Mouse (Mus musculus) embryonic stem cell, embryonic (primary cell): ENCODE measurements around the gene Rnf121.

Experiments used
- CTCF ChIA-PET, 4 experiments: fragments of 300-600 bp in 2 of 4; fragments of 350-600 bp in 2 of 4; sonication (Branson Sonifier 250); formaldehyde crosslinking; loops; one replicate each; lab custom pipeline; 2022; ENCODE audit warnings: inconsistent platforms in 2 of 4; lab: Charles Lee
- POLR2A ChIA-PET, 4 experiments: fragments of 300-600 bp in 2 of 4; fragments of 350-600 bp in 2 of 4; sonication (Branson Sonifier 250); formaldehyde crosslinking; loops; one replicate each; lab custom pipeline; 2022; ENCODE audit warnings: antibody characterized with exemption in 4 of 4, inconsistent platforms in 1 of 4; lab: Charles Lee

Gene Rnf121

DNA sequence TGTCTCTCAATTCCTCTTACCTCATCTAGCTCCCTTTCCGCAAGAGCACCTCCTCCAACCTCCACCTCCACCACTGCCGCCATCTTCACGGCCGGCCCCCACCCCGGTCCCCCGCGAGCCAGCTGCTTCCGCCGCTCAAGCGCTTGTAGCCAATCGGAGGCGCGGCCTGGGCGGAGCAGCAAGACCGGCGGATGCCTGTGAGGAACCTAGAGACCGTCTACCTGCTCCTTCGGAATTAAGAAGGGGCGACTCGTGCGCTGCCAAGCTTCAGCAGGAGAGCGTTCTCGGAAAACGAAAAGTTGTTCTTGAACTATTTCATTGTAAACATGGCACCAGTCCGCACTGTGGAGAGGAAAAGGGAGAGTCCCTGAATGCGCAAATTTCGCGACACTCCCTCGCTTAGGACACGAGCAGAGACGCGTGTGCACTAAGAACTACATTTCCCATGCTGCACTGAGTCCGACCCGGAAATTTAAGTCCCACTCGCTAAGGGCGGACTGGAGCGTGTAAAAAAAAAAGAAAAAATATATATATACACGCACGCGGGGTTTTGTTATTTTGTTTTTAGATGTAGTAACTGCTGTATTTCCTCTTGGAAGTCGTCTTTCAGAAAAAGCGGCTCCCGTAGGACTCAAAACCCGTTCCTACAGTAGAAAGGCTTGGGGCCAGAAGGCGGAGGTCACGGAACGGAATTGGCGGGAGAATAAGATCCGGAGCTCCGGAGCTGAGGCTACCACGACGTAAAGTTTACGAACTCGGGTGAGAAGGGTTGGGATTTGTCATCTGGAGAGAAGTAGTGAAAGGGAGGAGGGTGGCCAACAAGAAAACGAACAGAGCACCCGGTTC lies at the start of gene Rnf121, which contains the start of the genes Xndc1 and Xntrpc:
Rnf121 (minus strand) TSS at position 424 of the 846 bp plus-strand sequence.
Xndc1 (plus strand) TSS at position 466 of the 846 bp plus-strand sequence.
Xntrpc (plus strand) TSS at position 668 of the 846 bp plus-strand sequence.
- POLR2A ChIA-PET, result interaction anchor here in 3 of 4 experiments (0.6 to 7.7 kb wide), 82 partner anchors 8 to 1929 kb away, joined by 3 to 56 read pairs (median 4); partner anchors contain the start of genes Art1 (in 3 of the 3), Anapc15 (in 1 of the 3), Arap1 (in 1 of the 3) and Clpb (in 1 of the 3)
- CTCF ChIA-PET, result interaction anchor here in 2 of 4 experiments (0.6 to 1.2 kb wide), 5 partner anchors 8 to 755 kb away, joined by 3 to 6 read pairs (median 3); no protein-coding TSS in a partner anchor

DNA sequence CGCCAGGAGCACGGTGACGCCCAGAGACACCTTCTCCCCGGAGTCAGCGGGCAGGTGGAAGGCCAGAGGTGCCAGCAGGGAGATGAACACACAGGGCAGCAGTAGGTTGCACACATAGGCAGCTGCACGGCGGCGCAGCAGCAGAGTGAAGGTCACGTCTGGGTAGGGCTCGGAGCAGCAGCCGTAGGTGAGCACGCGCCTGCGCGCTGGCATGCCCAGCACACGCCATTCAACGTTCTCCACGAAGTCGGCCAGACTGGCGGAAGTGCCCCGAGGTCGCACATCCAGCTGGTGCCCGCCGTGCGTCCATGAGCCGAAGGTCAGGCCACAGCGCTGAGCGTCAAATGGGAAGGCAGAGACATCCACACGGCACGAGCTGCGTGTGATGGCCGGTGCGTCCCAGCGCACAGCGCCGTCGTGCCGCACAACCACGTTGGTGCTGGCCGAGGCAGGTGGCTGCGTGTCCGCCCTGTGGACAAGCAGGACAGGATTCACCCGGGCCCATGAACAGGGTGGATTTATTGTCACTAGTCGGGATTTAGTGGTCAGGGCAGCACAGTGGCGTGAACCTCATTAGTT lies 48.0 kb upstream of the Rnf121 start:
- ChIA-PET CTCF (interaction anchor here in 3 of 4 experiments (0.6 to 1.4 kb wide), 4 partner anchors 76 to 145 kb away, joined by 4 to 9 read pairs (median 6); no protein-coding TSS in a partner anchor), POLR2A (interaction anchor here in 3 of 4 experiments (0.8 to 4.2 kb wide), 9 partner anchors 9 to 136 kb away, joined by 3 to 30 read pairs (median 4); partner anchors contain the start of genes Art1 (in 1 of the 3), Nup98 (in 1 of the 3) and Pgap2 (in 1 of the 3))

DNA sequence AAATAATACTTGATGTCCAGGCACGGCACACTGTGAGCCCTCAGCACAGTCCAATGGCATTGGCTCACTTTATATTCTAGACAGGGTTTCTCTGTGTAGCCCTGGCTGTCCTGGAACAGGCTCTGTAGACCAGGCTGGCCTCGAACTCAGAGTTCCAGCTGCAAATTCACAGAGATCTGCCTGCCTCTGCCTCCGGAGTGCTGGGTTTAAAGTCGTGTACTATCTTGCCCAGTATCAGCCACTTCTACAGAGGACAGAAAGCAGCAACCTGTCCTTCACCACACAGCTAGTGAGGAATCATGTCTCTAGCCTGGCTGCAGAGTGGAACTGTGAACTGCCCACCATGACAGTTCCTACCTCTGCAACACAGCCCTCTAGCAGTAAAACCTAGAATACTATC lies 44.5 kb upstream of the Rnf121 start:
- CTCF ChIA-PET, result no interaction called here

DNA sequence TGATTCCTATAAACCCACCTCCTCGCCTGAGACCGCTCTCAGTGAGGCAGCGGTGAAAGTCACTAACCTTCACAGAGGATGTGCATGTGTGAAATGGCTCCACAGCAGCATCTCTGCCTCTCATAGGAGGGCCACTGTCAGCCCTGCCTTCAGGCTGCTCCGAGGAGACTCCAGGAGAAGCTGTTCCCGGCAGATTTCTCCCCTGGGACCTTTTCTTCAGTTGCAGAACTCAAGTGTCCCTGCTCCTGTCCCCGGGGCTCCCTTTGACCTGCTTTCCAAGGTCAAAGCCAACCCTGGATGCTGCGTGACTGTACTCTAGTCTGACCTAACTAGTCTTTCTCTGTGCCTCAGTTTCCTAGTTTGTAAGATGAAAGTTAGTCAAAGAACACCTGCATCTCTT lies 43.9 kb upstream of the Rnf121 start, which contains the start of gene Art5:
Art5 (minus strand) TSS at position 319 of the 400 bp plus-strand sequence.
- CTCF ChIA-PET, result no interaction called here

More for the DNA sequence above, 44.5 kb upstream of the Rnf121 start:
- POLR2A ChIA-PET, result interaction anchor here in 1 of 4 experiments (1.1 kb wide), 1 partner anchor 8 kb away, joined by 6 read pairs; the partner anchor contains the start of gene Art1

DNA sequence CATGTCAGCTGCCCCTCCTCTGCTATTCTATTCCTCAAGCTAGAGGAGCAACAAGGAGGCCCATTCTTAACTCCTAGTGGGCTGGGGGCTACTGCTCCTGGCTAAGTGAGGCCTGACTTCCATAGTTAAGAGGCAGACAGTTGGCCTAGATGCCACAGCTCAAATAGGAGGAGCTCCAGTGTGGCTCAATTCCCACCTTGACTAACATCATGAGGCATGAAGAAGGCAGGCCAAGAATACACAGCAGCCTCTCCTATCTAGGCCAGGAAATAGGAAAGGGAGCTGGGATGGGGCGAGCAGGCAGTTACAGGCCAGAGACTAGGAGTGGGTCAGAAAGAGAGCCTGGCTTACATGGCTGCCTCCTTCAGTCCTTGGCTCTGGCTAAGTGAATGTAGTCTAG lies 42.9 kb upstream of the Rnf121 start:
- ChIA-PET CTCF (no interaction called here), POLR2A (interaction anchor here in 3 of 4 experiments (0.6 to 2.9 kb wide), 9 partner anchors 8 to 168 kb away, joined by 3 to 10 read pairs (median 3); partner anchors contain the start of genes Rnf121 (in 1 of the 3), Xndc1 (in 1 of the 3) and Xntrpc (in 1 of the 3))

More for the DNA sequence above, 43.9 kb upstream of the Rnf121 start, which contains the start of gene Art5:
- POLR2A ChIA-PET, result interaction anchor here in 2 of 4 experiments (1.1 to 2.2 kb wide), 3 partner anchors 8 to 102 kb away, joined by 3 to 10 read pairs (median 6); partner anchors contain the start of gene Art1 (in 1 of the 2)

DNA sequence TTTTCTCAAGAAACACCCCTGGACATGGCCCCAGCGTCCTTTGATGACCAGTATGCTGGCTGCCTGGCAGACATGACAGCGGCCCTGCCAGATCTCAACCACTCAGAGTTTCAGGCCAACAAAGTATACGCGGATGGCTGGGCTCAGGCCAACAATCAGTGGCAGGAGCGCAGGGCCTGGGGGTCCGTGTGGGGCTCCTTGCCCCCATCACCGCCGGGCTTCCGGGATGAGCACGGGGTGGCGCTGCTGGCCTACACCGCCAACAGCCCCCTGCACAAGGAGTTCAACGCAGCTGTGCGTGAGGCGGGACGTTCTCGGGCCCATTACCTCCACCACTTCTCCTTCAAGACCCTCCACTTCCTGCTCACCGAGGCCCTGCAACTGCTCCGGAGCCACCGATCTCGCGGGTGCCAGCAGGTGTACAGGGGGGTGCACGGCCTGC lies 41.5 kb upstream of the Rnf121 start:
- POLR2A ChIA-PET, result interaction anchor here in 2 of 4 experiments (1.0 to 2.9 kb wide), 7 partner anchors 10 to 104 kb away, joined by 3 to 9 read pairs (median 3); partner anchors contain the start of genes Chrna10 (in 1 of the 2), Nup98 (in 1 of the 2), Pgap2 (in 1 of the 2) and Rnf121 (in 1 of the 2)
- CTCF ChIA-PET, result interaction anchor here in 1 of 4 experiments (0.7 kb wide), 1 partner anchor 108 kb away, joined by 3 read pairs; no protein-coding TSS in a partner anchor

DNA sequence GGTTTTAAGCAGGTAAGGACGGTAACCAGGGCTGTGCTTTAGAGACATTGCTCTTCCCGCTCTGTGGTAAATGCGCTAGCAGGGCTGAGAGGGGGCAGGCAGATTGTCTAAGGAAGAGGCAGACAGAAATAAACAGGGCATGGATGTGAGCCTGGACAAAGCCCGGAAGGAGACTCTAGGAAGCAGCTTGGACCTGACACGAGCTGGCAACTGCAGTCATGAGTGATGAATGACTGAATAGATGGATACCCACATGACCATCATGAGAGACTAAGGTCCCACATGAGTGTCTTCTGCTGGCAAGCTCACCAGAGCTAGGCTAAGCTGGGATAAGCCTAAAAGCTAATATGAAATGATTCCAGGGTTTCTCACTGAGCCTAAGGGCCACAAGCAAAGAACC lies 38.9 kb upstream of the Rnf121 start:
- CTCF ChIA-PET, result no interaction called here

DNA sequence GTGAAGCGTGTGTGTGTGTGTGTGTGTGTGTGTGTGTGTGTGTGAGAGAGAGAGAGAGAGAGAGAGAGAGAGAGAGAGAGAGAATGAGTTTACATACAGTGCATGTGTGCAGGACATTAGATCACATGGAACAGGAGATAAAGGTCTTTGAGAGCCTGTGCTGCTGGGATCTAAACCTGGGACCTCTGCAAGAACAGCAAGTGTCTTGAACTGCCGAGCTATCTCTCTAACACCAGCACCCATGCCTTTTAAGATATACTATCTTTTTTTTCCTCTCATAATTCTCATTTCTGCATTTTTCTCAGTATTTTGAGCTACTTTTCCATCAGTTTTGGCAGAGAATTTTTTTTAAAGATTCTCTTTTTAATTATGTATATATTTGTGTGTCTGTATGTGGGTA lies 38.3 kb upstream of the Rnf121 start:
- POLR2A ChIA-PET, result interaction anchor here in 2 of 4 experiments (0.5 to 5.9 kb wide), 3 partner anchors 19 to 40 kb away, joined by 6 to 56 read pairs (median 19); partner anchors contain the start of genes Rnf121 (in 1 of the 2), Xndc1 (in 1 of the 2) and Xntrpc (in 1 of the 2)
- CTCF ChIA-PET, result no interaction called here

More for the DNA sequence above, 38.9 kb upstream of the Rnf121 start:
- POLR2A ChIA-PET, result interaction anchor here in 2 of 4 experiments (0.5 to 5.9 kb wide), 3 partner anchors 9 to 39 kb away, joined by 4 to 56 read pairs (median 6); partner anchors contain the start of genes Rnf121 (in 1 of the 2), Xndc1 (in 1 of the 2) and Xntrpc (in 1 of the 2)

DNA sequence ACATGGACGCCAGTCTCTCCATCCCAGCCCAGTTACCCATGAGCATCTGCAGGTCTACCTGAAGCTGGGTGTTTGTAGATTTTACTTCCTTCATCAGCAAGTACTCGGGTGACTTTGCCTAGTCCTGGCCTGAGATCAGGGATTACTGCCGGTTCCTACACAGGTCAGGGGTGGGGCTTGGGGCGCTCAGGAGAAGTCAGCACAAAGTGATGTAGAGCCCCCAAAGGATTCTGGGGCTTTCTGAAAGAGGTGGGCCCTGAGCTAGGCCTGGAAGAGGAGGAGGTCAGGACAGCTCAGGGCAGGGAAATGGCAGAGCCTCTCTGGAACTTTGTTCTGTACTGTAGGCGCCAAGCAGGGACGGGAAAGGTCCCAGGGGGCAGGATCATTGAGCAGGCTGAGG lies 37.4 kb upstream of the Rnf121 start:
- CTCF ChIA-PET, result interaction anchor here in 1 of 4 experiments (1.0 to 1.4 kb wide), 2 partner anchors 16 to 42 kb away, joined by 3 to 4 read pairs; no protein-coding TSS in a partner anchor
- POLR2A ChIA-PET, result interaction anchor here in 2 of 4 experiments (0.6 to 5.9 kb wide), 20 partner anchors 9 to 449 kb away, joined by 3 to 56 read pairs (median 4); partner anchors contain the start of genes Rnf121 (in 2 of the 2), Xndc1 (in 2 of the 2), Xntrpc (in 2 of the 2) and Nup98 (in 1 of the 2)

DNA sequence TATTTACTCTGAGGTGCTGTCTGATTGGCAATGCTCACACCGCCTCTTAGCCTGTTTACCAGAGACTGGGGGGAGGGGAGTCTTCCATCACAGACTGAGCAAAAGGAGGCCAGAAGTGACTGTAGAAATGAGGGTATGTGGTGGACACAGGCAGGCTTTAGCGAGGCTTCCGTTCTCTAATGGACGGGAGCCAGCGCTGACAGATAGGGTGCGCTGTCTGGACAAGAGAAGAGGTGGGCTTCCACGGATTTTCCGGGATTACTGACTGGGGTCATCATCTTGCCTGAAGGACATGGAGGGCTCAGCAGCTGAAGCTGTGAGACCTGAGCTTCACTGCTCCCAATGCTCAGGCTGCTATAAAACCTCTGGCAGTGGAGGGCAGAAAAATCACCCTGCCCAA lies 37.0 kb upstream of the Rnf121 start:
- CTCF ChIA-PET, result interaction anchor here in 2 of 4 experiments (0.7 to 1.4 kb wide), 3 partner anchors 16 to 690 kb away, joined by 3 to 4 read pairs (median 4); no protein-coding TSS in a partner anchor
- POLR2A ChIA-PET, result interaction anchor here in 2 of 4 experiments (0.6 to 5.9 kb wide), 21 partner anchors 9 to 448 kb away, joined by 3 to 56 read pairs (median 4); partner anchors contain the start of genes Rnf121 (in 2 of the 2), Xndc1 (in 2 of the 2), Xntrpc (in 2 of the 2) and Nup98 (in 1 of the 2)

DNA sequence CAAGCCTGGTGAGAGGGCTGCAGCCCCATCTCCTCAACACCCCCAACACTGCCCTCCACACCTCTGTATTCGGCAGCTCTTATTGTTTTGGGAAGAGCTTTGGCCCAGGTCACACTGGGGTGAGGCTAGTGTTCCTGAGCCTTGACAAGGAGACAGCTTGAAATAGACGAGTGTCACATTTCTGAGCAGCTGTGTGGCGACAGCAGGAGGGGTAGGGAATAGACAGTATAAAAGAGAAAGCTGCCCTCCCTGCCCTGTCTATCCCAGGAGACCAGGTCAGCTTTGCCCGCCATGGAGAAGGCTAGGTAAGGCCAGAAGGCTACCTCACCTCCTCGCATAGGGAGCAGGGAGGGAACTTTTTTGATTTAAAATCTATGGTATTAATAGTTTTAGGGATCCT lies 36.2 kb upstream of the Rnf121 start, which contains the start of gene Art1:
Art1 (plus strand) TSS at position 257 of the 400 bp plus-strand sequence.
- ChIA-PET POLR2A (interaction anchor here in 3 of 4 experiments (0.7 to 5.9 kb wide), 16 partner anchors 8 to 435 kb away, joined by 3 to 56 read pairs (median 5); partner anchors contain the start of genes Rnf121 (in 3 of the 3), Xndc1 (in 3 of the 3), Xntrpc (in 2 of the 3) and Art5 (in 1 of the 3)), CTCF (interaction anchor here in 3 of 4 experiments (0.6 to 0.7 kb wide), 4 partner anchors 17 to 689 kb away, joined by 3 to 4 read pairs (median 4); no protein-coding TSS in a partner anchor)

DNA sequence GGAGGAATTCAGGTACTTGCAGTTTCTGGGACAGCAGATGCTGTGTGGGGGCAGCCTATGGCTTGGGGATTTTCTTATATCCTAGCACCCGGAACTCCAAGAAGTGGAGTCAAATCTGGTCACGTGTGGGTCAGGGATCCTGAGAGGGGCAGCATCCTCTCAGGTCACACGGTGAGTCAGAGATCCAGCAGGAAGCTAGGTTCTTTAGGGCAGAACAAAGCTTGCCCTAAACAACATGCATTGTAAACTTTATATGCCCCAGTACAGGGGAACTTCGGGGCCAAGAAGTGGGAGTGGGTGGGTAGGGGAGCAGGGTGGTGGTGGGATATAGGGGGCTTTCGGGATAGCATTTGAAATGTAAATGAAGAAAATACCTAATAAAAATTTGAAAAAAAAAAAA lies 35.6 kb upstream of the Rnf121 start:
- ChIA-PET POLR2A (interaction anchor here in 3 of 4 experiments (0.7 to 5.9 kb wide), 27 partner anchors 9 to 437 kb away, joined by 3 to 56 read pairs (median 4); partner anchors contain the start of genes Rnf121 (in 3 of the 3), Xndc1 (in 3 of the 3), Xntrpc (in 2 of the 3) and Art5 (in 1 of the 3)), CTCF (interaction anchor here in 3 of 4 experiments (0.6 to 1.6 kb wide), 7 partner anchors 12 to 437 kb away, joined by 3 to 5 read pairs (median 3); partner anchors contain the start of gene Clpb (in 1 of the 3))

DNA sequence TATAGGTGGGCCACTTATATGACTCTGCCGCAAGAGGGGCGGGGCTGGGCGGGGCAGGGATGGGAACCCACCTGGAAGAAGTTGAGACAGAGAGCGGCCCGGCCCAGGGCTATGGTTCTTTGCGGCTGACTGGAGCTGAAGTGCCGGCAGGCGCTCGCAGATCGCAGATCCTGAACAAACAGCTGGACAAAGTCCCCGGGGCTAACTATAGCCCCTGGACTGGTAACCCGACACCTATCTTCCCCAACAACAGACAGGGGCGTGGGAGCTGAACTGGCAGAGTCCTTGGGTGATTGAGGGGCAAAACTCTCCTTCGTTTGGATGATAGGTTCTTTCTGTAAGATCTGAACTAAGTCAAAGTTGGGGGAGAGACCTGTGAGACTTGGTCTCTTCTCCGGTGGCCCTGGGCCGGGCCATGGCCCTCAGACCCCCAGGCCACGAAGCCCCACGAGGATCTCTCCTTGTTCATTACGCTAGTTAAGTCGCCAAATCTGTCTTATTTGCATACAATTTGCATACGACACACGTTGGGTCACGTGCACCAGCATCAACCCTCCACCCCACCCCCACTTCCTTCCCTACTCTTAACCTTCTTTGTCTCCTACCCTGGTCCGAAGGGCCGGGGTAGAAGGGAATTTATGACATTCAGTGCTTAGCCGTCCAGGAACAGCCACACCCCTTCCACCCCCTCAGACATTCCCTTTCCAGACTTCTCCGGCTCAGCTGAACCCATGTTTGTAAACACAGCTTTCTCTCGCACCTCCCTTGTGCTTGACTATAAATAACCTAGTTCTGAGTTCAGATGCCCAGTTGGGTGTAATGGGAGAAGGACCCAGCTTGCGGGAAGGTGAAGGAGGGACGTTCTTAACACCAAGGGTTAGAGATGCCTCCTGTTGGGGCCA lies 34.7 kb upstream of the Rnf121 start:
- ChIA-PET CTCF (interaction anchor here (0.5 to 1.6 kb wide), 9 partner anchors 11 to 1003 kb away, joined by 3 to 5 read pairs (median 3); partner anchors contain the start of genes Clpb (in 1 of the 4), Rnf121 (in 1 of the 4), Xndc1 (in 1 of the 4) and Xntrpc (in 1 of the 4)), POLR2A (interaction anchor here in 3 of 4 experiments (0.5 to 5.9 kb wide), 43 partner anchors 7 to 981 kb away, joined by 3 to 56 read pairs (median 4); partner anchors contain the start of genes Rnf121 (in 3 of the 3), Xndc1 (in 3 of the 3), Lamtor1 (in 2 of the 3) and Xntrpc (in 2 of the 3))

DNA sequence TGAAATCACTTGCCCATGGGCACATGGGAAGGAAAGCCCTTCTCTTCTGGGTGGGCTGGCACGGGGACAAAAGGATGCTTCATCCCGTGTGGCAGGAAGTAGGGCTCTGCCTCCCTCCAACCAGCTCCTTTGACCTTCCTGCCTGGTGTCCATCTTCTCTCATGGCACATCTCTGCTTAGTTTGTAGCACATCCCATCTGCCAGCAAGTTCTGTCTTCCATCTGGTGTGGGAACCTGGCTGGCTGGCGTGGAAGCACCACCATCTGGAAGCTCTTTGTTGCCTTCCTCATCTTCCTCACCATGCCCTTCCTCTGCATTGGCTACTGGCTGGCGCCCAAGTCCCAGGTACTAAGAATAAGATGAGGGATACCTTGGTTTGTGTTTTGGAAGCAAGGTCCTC lies 22.1 kb upstream of the Rnf121 start:
- POLR2A ChIA-PET, result interaction anchor here in 1 of 4 experiments (0.6 to 2.1 kb wide), 3 partner anchors 11 to 160 kb away, joined by 3 to 5 read pairs (median 4); partner anchors contain the start of gene Art1

More for the DNA sequence above, 22.1 kb upstream of the Rnf121 start:
- CTCF ChIA-PET, result interaction anchor here in 2 of 4 experiments (1.0 to 1.2 kb wide), 2 partner anchors 89 to 168 kb away, joined by 3 to 4 read pairs; no protein-coding TSS in a partner anchor
